Mouse (Mus musculus): ENCODE measurements around the gene Hagh.

The Hagh gene

DNA sequence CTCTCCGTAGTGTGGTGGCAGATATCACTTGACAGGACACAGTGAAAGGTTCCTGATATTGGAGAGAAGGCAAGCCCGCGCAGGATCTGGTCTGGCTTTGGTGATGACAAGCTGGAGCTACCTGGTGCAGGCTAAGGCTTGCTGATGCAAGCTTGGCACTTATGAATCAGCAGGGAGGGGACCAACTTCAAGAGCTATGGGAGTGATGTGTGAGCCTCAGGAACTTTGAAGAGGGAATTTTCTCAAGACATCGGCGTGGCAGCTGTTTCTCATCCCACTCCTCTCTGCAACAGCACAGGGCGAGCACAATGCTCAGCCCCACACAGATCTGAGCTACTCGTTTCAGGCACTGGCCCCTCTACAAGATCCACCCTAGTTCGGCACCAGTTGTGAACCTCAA, at the start of gene Hagh:
TSS of gene Hagh (plus strand) at position 302 of the 400 bp plus-strand sequence.
- DNase-seq (ENCODE audit: low spot score in 2 of 2) = peak; percentile 61 to 69

DNA sequence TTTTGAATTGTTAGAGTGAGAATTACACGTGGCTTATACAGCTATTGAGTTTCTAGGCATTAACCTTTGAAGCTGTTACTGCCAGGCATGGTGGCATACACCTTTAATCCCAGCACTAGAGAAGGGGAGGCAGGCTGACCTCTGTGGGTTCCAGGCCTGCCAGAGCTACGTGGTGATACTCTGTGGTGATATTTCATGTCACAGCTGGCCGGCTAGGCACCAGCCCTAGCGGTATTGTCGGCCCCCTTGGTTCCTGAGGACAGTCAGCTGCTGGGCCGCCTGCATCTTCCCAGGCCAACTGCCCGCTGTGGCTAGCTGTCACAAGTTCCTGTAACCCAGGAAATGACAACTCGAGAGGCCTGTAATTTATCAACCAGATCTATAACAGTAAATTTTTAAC, 47.8 kb upstream of the Hagh start:
- no peak for DNase-seq (ENCODE audit: low spot score in 2 of 2)

DNA sequence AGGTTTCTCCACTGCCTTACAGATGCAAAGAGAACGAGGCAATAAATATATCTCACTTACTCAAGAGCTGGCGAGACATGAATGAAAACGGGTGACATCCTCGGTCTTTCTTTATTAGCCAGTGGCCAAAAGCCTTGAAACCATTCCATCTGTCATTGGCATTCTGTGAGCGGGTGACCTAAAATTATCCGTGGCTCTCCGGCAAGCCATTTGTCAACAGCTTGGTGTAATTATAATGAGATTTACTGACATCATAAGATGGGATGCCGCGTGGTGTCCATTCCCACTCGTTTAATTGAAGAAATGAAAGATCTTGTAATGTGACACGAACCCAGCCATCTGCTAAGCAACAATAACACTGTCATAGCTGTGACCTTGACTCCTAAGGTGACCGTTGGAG, 45.2 kb upstream of the Hagh start:
- no peak for DNase-seq (ENCODE audit: low spot score in 2 of 2)

DNA sequence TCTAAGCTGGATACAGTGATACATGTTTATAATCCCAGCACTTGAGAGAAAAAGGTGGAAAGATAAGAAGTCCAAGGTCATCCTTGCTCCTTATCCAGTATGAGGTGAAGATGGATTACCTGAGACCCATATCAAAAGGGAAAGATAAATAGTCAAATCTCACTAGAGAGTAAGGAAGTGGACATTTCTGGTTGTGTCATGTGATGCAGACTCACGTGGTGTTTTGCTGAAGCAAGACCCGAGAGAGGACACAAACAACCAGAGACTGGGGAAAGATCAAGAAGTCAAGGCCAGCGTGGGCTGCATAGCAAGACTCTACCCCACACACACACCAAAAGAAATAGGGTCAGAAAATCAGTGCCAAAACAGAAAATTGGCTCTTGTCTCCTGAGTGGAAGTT, 43.0 kb upstream of the Hagh start:
- no peak for DNase-seq (ENCODE audit: low spot score in 2 of 2)

DNA sequence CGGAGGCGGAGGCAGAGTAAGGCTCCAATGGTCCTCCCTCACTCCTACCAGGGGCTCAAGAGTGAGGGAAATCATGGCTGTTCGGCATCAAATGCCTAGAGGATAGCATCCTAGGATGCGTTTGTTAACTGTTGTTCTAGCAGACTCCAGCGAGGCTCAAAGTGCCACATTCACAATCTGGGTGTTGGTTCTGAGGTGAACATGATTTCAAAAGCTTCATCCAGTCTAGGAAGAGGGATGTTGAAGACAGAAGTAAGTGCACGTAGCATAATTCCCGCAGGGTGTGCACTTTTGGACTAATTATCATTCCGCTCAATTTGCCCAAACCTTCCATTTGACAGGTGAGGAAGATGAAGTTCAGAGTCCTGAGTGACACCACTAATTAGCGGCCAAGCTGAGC, 41.7 kb upstream of the Hagh start:
- no peak for DNase-seq (ENCODE audit: low spot score in 2 of 2)

DNA sequence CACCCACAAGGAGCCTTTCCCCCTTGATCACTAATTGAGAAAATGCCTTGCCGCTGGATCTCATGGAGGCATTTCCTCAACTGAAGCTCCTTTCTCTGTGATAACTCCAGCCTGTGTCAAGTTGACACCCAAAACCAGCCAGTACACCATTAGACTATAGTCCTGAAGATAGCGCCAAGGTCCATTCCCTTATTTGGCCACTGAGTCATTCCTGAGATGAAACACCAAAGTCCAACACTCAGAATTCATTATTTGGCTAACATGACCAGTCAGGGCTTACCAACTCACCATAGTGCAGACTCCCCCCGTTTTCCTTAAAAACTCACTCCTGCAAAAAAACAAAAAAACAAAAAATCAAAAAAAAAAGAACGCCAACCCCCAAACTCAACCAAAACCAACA, 40.5 kb upstream of the Hagh start:
- DNase-seq (ENCODE audit: low spot score in 2 of 2) = no peak

DNA sequence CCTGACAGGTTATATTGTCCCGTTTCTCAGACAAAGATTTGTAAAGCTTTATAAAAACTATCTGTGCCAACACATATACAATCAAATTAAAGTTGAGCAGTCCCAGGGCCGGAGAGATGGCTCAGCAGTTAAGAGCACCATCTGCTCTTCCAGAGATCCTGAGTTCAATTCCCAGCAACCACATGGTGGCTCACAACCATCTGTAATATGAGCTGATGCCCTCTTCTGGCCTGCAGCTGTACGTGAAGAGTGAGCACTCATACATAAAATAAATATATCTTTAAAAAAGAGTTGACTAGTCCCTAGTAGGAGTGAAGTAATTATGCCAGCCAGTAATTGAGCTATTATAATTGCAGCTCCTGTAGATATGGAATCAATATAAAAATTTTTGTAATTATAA, 39.4 kb upstream of the Hagh start:
- DNase-seq (ENCODE audit: low spot score in 2 of 2) = no peak

DNA sequence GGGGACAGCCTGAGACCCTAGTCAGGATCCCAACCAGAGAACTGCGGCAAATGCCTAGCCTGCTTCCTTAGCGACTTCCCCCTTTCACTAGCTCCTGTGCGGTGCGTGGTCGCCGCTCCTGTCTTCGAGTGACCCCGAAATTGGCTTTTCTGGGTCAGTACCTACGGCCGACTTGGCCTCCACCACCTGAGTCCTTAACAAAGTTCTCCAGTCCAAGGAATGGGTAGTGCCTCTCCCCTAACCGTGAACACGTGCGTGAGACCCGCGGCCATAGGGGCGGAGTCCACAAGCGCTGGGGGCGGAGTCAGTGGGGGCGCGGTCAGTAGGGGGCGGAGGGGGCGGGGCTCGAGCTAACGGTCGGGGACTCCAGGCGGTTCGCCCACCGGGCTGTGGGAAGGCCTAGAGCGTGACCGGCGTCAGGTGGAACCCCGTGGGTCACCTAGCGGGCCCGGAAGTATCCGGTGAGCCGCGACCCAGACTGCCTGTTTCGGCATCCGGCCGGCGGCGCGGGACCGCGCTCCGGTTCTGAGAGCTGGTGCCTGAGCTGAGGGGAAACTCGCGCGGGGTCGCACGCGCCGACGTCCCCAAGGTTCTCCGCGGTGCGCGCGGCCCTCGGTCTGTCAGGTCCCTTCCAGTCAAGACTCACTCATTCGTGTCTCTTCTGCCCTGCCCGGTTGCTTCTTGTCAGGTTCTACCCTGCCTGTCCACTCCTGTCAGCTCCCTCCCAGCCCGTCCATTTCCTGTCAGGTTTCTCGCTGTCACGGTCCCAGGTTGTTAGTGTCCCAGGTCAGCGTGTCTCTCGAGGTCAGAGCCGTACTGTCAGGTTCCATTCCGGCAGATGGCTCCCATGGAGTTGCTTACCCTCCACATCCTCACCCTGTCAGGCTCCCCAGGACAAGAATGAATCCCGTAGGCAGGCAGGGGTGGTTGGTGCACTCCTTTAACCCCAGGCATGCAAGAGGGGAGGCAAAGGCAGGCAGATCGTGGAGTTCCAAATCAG, 35.7 kb upstream of the Hagh start, which contains the start of gene Meiob:
TSS of gene Meiob (plus strand) at position 338 of the 1,000 bp plus-strand sequence.
- peak; percentile 32 to 65 for DNase-seq (ENCODE audit: low spot score in 2 of 2)

DNA sequence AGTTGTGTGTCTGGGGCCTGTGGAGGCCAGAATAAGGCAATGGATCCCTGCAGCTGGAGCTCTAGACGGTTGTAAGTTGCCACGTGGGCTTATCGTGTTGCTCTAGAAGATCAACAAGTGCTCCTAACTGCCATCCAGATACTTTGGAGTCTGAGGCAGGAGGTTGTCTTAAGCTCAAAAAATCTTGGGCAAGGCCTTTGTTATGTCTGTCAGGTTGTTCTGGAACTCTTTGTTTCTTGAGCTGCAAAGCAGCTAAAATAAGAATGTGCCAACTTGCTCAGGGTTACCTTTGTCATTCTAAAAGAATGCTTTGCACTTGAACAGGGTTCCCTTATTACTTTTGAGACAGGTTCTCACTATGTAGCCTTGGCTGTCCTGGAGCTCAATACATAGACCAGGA, 28.7 kb upstream of the Hagh start:
- DNase-seq (ENCODE audit: low spot score in 2 of 2) = no peak

DNA sequence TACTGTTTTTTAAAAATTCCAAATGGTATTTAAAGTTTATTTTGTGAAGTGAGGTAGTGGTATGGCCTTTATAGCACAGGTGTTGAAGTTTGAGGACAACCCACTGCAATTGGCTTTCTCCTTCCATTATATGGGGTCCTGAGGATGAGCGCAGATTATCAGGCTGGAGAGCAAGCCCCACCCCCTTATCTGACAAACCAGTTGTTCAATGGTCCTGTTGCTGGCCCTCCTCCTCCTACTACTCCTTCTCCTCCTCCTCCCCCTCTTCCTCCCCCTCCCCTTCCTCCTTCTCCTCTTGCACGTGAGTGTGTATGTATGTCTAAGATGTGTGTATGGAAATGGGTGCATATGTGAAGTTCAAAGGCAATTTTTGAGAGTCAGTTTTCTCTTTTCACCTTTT, 27.7 kb upstream of the Hagh start:
- no peak for DNase-seq (ENCODE audit: low spot score in 2 of 2)

DNA sequence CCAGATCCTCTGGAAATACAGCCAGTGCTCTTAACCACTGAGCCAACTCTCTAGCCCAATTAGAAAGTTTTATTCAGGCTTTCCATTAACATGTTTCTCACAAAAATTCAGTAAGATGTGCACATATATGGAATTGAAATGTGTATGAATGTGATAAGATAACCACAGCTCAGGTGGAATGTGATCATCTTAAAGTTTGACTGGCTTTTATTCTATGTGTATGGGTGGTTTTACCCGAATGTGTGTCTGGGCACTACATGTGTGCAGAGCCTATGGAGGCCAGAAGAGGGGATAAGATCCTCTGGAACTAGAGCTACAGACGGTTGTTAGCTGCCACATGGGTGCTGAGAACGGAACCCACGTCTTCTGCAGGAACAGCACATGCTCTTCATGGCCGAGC, 24.7 kb upstream of the Hagh start:
- no peak for DNase-seq (ENCODE audit: low spot score in 2 of 2)

DNA sequence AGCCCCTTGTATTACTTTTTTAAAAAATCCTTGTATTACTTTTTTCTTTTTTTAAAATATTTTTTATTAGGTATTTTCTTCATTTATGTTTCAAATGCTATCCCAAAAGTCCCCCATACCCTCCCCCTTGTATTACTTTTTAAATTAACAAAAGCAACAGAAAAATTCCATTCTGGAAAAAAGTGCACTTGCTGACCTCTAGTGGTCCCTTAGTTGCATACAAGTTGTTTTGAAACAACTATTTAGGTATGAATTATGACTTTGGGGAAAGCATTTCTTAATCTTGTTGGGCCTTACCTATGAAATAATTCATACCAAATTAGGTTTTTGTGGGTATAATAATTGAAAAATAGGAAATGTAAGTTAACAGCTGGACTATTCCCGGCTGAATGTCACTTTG, 22.4 kb upstream of the Hagh start:
- no peak for DNase-seq (ENCODE audit: low spot score in 2 of 2)

DNA sequence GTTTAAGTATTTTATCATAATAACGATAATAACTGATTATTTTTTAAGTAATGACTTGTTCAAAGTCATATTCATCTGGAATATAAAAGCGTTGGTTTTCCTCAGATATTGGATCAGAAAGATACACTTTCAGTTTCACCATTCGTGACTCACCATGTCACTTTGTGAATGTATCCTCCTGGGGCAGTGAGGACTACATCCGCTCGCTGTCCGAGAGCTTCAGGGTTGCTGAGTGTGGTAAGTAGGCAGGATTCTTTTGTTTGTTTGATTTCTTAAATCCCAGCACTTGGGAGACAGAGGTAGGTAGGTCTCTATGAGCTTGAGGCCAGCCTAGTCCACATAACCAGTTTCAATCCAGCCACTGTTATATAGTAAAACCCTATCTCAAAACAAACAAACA, 21.8 kb upstream of the Hagh start:
- DNase-seq (ENCODE audit: low spot score in 2 of 2) = no peak

DNA sequence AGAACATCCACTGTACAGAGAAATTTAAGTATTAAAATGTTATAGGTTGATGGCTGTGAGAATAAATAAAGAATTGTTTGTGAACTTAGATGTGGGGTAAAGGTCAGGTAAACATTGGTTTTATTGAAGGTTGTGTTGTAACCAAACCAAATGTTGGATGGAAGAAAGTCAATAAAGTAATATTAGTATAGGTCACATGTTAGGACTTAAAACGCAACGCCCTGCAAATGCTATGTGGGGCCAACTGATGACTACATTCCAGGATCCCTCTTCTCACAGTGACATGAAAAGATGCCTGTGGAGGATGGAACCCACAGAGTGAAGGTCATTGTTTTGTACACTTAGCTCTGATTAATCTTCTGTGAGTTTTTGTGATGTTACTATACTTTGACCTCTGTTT, 20.5 kb upstream of the Hagh start:
- DNase-seq (ENCODE audit: low spot score in 2 of 2) = no peak

DNA sequence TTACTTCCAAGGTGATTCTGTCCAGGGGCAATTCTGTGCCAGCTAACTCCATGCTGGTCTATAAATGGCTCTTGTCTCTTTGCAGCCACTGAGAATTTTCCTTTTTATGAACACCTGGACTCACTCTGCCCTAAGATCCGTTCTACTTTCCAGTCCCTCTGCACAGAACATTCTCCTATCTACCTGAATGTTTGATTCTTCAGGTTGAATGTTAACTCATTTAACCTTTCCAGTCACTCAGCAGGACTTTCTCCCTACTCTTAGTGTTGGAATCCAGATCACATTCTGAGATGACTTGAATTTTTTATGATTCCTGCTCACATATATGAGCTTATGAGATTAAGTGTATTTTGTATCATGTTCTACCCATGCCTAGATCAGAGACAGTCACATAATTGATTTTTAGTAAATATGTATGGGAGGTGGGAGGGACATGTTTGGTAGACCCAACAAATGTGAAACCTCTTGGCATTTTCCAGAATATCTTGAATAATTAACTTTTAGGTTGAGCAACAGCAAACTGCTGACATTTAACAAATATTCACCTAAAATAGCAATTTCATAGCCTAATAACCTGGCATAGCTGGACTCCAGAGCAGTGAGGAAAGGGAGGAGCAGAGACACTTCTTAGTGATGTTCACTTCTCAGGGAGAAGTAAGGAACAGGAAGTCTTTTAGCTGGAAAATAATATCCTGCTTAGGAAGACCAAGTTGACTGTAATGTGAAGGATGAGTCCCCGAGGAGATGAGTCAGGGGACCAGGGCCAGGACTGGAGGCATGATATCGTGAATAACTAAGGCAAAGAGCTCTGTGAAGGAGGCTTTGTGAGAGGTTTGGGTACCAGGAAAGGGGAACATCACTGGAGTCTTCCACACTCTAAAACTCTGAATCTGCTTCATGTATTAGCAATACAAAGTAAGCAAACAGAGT, 18.3 kb upstream of the Hagh start:
- no peak for DNase-seq (ENCODE audit: low spot score in 2 of 2)

DNA sequence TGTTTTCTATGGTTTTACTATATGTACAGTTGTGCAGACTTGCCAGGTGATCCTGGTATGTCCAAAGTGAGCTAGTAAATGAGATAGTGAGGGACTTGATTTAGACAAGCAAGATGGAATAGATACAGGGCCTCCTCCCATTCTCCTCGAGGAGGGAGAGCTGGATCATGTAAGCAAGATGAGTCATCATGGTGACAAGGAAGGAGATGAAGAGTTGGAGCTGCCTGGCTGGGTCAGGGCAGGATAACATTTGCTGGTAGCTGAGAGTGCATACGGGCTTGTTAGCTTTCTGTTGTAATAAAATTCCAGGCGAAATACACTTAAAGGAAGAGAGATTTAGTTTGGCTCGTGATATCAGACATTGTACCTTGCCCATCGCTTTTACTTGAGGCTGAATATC, 398 bp downstream of the Hagh start:
- no peak for DNase-seq (ENCODE audit: low spot score in 2 of 2)

DNA sequence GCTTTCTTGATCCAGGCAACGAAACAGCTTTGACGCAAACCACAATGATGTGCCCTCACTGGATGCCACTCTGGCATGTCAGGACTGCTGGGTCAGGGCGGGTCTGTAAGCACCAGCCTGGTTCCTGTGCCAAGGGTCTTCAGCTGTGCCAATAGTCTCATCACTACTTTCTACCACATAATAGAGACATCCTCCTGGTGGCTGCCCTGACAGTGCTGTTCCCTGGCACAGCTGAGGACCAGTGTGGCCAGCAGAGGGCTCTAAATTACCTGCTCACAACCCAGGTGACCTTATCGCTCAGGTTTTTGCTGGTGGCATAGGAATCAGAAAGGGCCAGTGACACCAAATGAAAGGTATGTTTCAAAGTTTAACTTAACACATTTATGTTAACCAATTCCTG, 1.2 kb downstream of the Hagh start:
- DNase-seq (ENCODE audit: low spot score in 2 of 2) = no peak

DNA sequence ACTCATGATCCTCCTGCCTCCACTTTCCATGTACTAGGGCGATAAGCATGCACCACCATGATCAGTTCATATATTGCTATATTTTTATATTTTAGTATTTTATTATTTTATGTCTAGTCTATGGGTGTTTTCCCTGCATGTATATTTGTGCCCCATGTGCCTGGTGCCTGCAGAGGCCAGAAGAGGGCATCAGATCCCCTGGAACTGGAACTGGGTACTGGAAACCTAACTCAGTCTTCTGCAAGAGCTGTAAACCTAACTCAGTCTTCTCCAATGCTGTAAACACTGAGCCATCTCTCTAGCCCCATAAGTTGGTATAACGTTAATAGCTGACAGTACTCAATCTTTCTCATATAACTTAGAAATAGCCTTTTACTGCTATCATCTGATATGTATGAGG, 2.7 kb downstream of the Hagh start:
- no peak for DNase-seq (ENCODE audit: low spot score in 2 of 2)

DNA sequence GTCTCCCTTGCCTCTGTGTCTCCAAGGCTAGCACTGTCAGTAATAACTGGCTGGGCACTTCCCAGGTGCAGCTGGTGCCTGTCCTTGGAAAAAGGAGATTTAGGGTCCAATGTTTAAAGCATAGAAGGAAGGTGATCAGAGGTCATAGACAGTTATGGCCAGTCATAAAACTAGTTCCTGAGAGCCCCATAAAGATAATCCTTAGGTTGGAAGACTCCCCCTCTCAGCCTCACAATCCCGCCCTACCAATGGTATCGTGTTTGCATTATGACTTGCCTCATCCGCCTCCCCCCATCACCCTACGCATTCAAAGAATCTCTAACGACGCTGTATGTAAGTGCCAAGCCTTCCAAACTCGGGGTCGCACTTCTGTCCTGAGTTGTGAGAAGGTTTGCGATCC, 4.6 kb downstream of the Hagh start:
- DNase-seq (ENCODE audit: low spot score in 2 of 2) = no peak

DNA sequence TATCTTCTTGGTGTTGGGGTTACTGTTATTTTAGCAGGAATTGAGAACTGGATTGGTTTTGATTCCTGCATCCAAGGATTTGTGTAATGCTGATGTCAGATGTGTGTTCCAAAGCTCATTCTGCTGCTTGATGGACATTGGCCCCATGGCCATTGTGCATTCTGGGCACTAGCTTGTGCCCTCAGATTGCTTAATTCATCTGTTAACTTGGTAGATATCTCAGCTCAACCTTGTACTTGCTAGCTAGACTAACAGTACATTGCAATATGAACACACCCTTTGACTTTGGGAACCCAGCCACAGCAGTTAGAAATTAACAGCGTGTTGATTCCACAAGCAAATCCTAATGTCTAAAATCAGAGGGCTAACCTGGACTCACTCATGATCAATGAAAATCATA, 7.4 kb downstream of the Hagh start:
- DNase-seq (ENCODE audit: low spot score in 2 of 2) = no peak

DNA sequence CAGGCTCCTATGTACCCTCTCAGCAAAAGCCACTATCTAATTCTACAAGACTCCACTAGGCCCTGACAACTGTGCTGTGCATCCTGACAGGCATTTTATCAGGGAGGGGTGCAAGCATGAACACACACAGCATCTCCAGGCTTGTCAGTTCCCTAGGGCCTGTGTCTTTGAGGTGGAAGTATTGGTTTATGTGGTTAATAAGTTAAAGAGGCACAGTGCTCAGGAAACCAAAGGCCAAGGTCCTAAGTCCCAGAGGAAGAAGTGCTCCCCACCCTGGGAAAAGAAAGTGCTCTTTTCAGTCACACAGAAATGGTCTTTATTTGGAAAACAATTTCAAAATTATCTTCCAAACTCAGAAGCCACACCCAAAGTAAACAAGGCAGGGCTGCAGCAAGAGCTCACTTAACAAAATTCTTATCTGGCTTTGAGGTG, 8.7 kb downstream of the Hagh start:
- DNase-seq (ENCODE audit: low spot score in 2 of 2) = no peak

DNA sequence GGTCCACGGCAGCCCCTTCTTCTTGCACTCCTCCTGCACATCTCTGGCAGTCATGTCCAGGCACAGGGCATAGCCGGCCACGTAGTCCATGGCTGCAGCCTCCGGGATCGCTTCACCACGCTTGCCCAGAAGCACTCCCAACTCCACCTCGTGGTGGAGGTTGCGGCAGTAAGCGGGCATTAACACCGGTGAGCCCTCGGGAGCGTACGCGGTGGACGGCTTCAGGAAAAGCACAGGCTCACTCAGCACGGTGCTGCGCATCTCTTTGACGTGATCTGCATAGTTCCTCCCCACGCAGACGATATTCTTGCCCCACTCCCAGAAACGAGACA, 9.8 kb downstream of the Hagh start:
- no peak for DNase-seq (ENCODE audit: low spot score in 2 of 2)

Data from urinary bladder, adult 18-20 months (tissue).